23 mouse cellular contexts compared by ENCODE assay signal in genomic region chr6:96459041-96459440, GRCm38 (mm10).
DNase-seq lines count a peak whose midpoint lies in the region; TF ChIP-seq lines count a peak whose summit lies in the region.
"Had no signal": no experiment of that assay in that cellular context is flagged by ENCODE, and none has a peak within 500 bp of the region (broad histone marks: within the 10 kb centered on the region; RNA-seq: fewer than 3 reads in every experiment).

No protein-coding gene starts in this region.

- no peaks in the 10 kb centered on the region for H3K9me3 ChIP-seq in ES-E14 (ENCODE audit: control insufficient read depth, insufficient read depth, low read depth, low read length)
- H3K9me3 ChIP-seq: embryonic facial prominence, embryonic 15.5 days; heart, embryonic 13.5 days had no signal

- H3K27ac ChIP-seq in ES-E14 (ENCODE audit: insufficient read depth, low read depth, low read length, poor library complexity, severe bottlenecking), result no peak overlapping the region; the same call in 1 of the 2 replicates
- H3K27ac ChIP-seq: embryonic facial prominence, embryonic 15.5 days; gastrocnemius, adult 2 months; heart, embryonic 13.5 days; hindbrain, embryonic 14.5 days; hindbrain, postnatal 0 days had no signal

- no peaks in the 10 kb centered on the region for H3K36me3 ChIP-seq in ES-E14 (ENCODE audit: control insufficient read depth, insufficient read depth, low read length, poor library complexity, severe bottlenecking)
- H3K36me3 ChIP-seq: embryonic facial prominence, embryonic 15.5 days; heart, embryonic 13.5 days had no signal

- peaks cover 0 to 15% of the 10 kb centered on the region in 2 experiments; a peak in 2 of 4 replicates for H3K4me1 ChIP-seq in ES-E14 (ENCODE audit: control insufficient read depth in 2 of 2, insufficient read depth in 2 of 2, low read length in 2 of 2, poor library complexity in 1 of 2)
- H3K4me1 ChIP-seq: embryonic facial prominence, embryonic 15.5 days had no signal

- H3K9ac ChIP-seq in ES-E14 (ENCODE audit: insufficient read depth, low read depth, low read length, poor library complexity, severe bottlenecking), result no peak overlapping the region
- H3K9ac ChIP-seq: embryonic facial prominence, embryonic 15.5 days; forebrain, postnatal 0 days; heart, embryonic 13.5 days; hindbrain, embryonic 14.5 days had no signal

- in situ Hi-C loops in ES-E14 (cut with MboI; ENCODE audit: low sequenced_read_pairs in 2 of 2, unreplicated experiment in 2 of 2), result no loop called here

- DNase-seq in urinary bladder, postnatal 14 days (ENCODE audit: low spot score), result peak; percentile 7
- DNase-seq in urinary bladder, postnatal 10 days (ENCODE audit: low spot score), result no peak
- DNase-seq in ES-E14 (ENCODE audit: low read depth, low spot score) (peak; percentile 26), ZHBTc4 (ENCODE audit: low read depth, low spot score) (peak; percentile 58)
- no peak for DNase-seq in kidney, postnatal 36 days
- DNase-seq in adrenal gland, postnatal 10 days, result no peak
- DNase-seq: adrenal gland, adult 2 months; adrenal gland, postnatal 25 days; cerebellum, adult 11-12 months; cerebellum, adult 8-10 months; cerebellum, postnatal 10 days; cerebellum, postnatal 36 days; embryo, embryonic 11 days; forebrain, postnatal 0 days; gastrocnemius, adult 2 months; gastrocnemius, postnatal 14 days; heart, adult 11 months; heart, postnatal 14 days; heart, postnatal 4 days had no signal

- no peak overlapping the region for H3K4me3 ChIP-seq in ES-E14 (ENCODE audit: insufficient read depth in 1 of 2, low read depth in 1 of 2, low read length in 2 of 2, poor library complexity in 1 of 2, severe bottlenecking in 1 of 2)
- H3K4me3 ChIP-seq: embryonic facial prominence, embryonic 15.5 days; gastrocnemius, adult 2 months; heart, embryonic 13.5 days had no signal

TF ChIP-seq in ES-E14, 5 proteins besides CTCF, POLR2A, EP300 and RAD21:
- TF ChIP-seq ZC3H11A (IDR thresholded peaks at IDR 0.05; ENCODE audit: borderline replicate concordance, low read depth, low read length) (no peak), HCFC1 (IDR thresholded peaks at IDR 0.05; ENCODE audit: borderline replicate concordance, insufficient read depth, low read length) (no peak), ZNF384 (IDR thresholded peaks at IDR 0.05; ENCODE audit: low read depth, low read length) (no peak), MAFK (IDR thresholded peaks at IDR 0.05; ENCODE audit: insufficient read depth, low read depth, low read length) (no peak), CHD2 (IDR thresholded peaks at IDR 0.05; ENCODE audit: low read depth, low read length) (no peak)

Comparison
In these comparisons a context has a peak if more than half of its experiments do, and no peak if none do; other contexts are left out.
1. DNase-seq: peak in urinary bladder, postnatal 14 days (single experiment), ES-E14 (single experiment) and ZHBTc4 (single experiment); none in urinary bladder, postnatal 10 days (single experiment), kidney, postnatal 36 days (0 of 2) and adrenal gland, postnatal 10 days (single experiment).